Mouse (Mus musculus) hindbrain, embryonic 13.5 days (tissue): Measurements from ENCODE around the gene Gm3115. TPM values are rescaled to one million over a fixed set of nuclear protein-coding genes. Genes with fewer than 3 reads are reported as not detected.
"Not testable (repeated sequence)": the region's sequence is repeated elsewhere in the genome, so short reads cannot be mapped to it uniquely, and the experiment has no call there.

ENCODE experiments used
- ATAC-seq: fragments of 200-750 bp; cut with Nextera tagmentation; 2 replicates; pipeline ENCODE4 v1.8.0; 2017; ENCODE audit warnings: moderate TSS enrichment; ENCODE audit not compliant: low FRiP score
- H3K27ac ChIP-seq: fragments of 300-500 bp; sonication (generic); 2 replicates; pipeline ENCODE4 v1.5.1; 2015; ENCODE audit warnings: inconsistent platforms, mild to moderate bottlenecking, moderate library complexity
- H3K27me3 ChIP-seq: fragments of 300-500 bp; sonication (generic); 2 replicates; pipeline ENCODE4 v1.6.1; 2015; ENCODE audit warnings: mild to moderate bottlenecking, inconsistent platforms
- H3K36me3 ChIP-seq: fragments of 300-500 bp; sonication (generic); 2 replicates; pipeline ENCODE4 v1.6.1; 2015; ENCODE audit warnings: mild to moderate bottlenecking, inconsistent platforms
- H3K4me1 ChIP-seq: fragments of 300-500 bp; sonication (generic); replicated peaks from 2 replicates; pipeline ENCODE4 v1.6.1; 2015; ENCODE audit warnings: inconsistent platforms
- H3K4me2 ChIP-seq: fragments of 300-500 bp; sonication (generic); 2 replicates; pipeline ENCODE4 v1.6.1; 2015; ENCODE audit warnings: inconsistent platforms, mild to moderate bottlenecking, moderate library complexity
- H3K4me3 ChIP-seq: fragments of 300-500 bp; sonication (generic); 2 replicates; pipeline ENCODE4 v1.5.1; 2015; ENCODE audit warnings: mild to moderate bottlenecking, inconsistent platforms
- H3K9ac ChIP-seq: fragments of 300-500 bp; sonication (generic); 2 replicates; pipeline ENCODE4 v1.6.1; 2015; ENCODE audit warnings: mild to moderate bottlenecking, inconsistent platforms
- H3K9me3 ChIP-seq: fragments of 300-500 bp; sonication (generic); 2 replicates; pipeline ENCODE4 v1.6.1; 2016; ENCODE audit warnings: inconsistent platforms
- WGBS: fragments of 180-500 bp; shearing (Covaris S2); methylation state at CpG from one replicate; pipeline ENCODE4 v1.1.7; 2015; 5-methylcytosine and 5-hydroxymethylcytosine counted together
- polyA plus RNA-seq: library from polyadenylated mRNA; unstranded; fragments of >200 nt; fragmentation: Nextera tagmentation; extraction: Ambion mirVana; gene quantifications from 2 replicates; pipeline ENCODE4 v1.2.1, GENCODE M21; 2015

Gene Gm3115
- not detected in 2 replicates for polyA plus RNA-seq

GRCm38 (mm10) chr14:4083820-4084219 is at the start of gene Gm3115:
Gene Gm3115 (plus strand): TSS chr14:4084120.
- not testable (repeated sequence) for H3K4me3 ChIP-seq, H3K27ac ChIP-seq, H3K4me2 ChIP-seq, ATAC-seq, H3K36me3 ChIP-seq, H3K9ac ChIP-seq, H3K9me3 ChIP-seq, H3K4me1 ChIP-seq, H3K27me3 ChIP-seq
- 70% methylated on average over 3 of the region's 3 CpGs for WGBS

- H3K9me3 ChIP-seq, H3K4me1 ChIP-seq, H3K27ac ChIP-seq, ATAC-seq, H3K27me3 ChIP-seq, H3K36me3 ChIP-seq: not testable (repeated sequence)
- H3K4me2 ChIP-seq = peak within 1 kb of the TSS; percentile 53
- H3K4me3 ChIP-seq = peak within 1 kb of the TSS; percentile 47
- 2% methylated on average over 28 of the region's 37 CpGs for WGBS
- peak within 1 kb of the TSS; percentile 66 for H3K9ac ChIP-seq
Observed at GRCm38 (mm10) chr14:4110426-4110825, 26.5 kb downstream of the Gm3115 start, which contains the start of gene Gm8108. Gene Gm8108 (plus strand): TSS chr14:4110526.

GRCm38 (mm10) chr14:4141646-4142045 is 57.7 kb downstream of the Gm3115 start:
- not testable (repeated sequence) for H3K9me3 ChIP-seq, H3K9ac ChIP-seq, H3K27me3 ChIP-seq, H3K4me2 ChIP-seq, H3K36me3 ChIP-seq, H3K4me3 ChIP-seq, H3K4me1 ChIP-seq, ATAC-seq, H3K27ac ChIP-seq
- 97% methylated on average over 4 of the region's 4 CpGs for WGBS

Other genes with a start within 250 kb of the Gm3115 start
- gene Gm3033, start 237.9 kb upstream of the Gm3115 start, polyA plus RNA-seq = not detected in 2 replicates
- not detected in 2 replicates for gene Gm2916, start 199.9 kb upstream of the Gm3115 start, polyA plus RNA-seq
- not detected in 2 replicates for gene Gm3029, start 152.4 kb upstream of the Gm3115 start, polyA plus RNA-seq
- 0.96 and 1.1 TPM in 2 replicates for gene Gm3095, start 120.6 kb upstream of the Gm3115 start, polyA plus RNA-seq
- not detected in 2 replicates for gene Gm3099, start 85.7 kb upstream of the Gm3115 start, polyA plus RNA-seq
- gene Gm5796, start 60.2 kb upstream of the Gm3115 start, polyA plus RNA-seq = 2.6 and 3.1 TPM in 2 replicates
- 2.0 and 4.9 TPM in 2 replicates for gene Gm8108, start 26.4 kb downstream of the Gm3115 start, polyA plus RNA-seq
- not detected in 2 replicates for gene Gm3127, start 80.9 kb downstream of the Gm3115 start, polyA plus RNA-seq
- 4.4 and 4.9 TPM in 2 replicates for gene Gm2974, start 98.5 kb downstream of the Gm3115 start, polyA plus RNA-seq
- gene Gm3138, start 165.5 kb downstream of the Gm3115 start, polyA plus RNA-seq = not detected in 2 replicates
- gene Gm3149, start 233.2 kb downstream of the Gm3115 start, polyA plus RNA-seq = not detected in 2 replicates